Mouse (Mus musculus) C2C12 (cell line): ENCODE results near the gene Kcnk13. TPM values are rescaled to one million over a fixed set of nuclear protein-coding genes. Genes with fewer than 3 reads are reported as not detected.

ENCODE experiments used
- H3K27me3 ChIP-seq: one replicate; pipeline ENCODE4 v1.6.1; 2011; ENCODE audit not compliant: control insufficient read depth, insufficient read depth, insufficient read length
- H3K36me3 ChIP-seq: one replicate; pipeline ENCODE4 v1.6.1; 2011; ENCODE audit not compliant: control insufficient read depth, insufficient read depth
- H3K4me3 ChIP-seq: one replicate; pipeline ENCODE4 v1.5.1; 2011; ENCODE audit warnings: mild to moderate bottlenecking, control low read depth; ENCODE audit not compliant: poor library complexity, insufficient read depth, severe bottlenecking
- H3K79me2 ChIP-seq: one replicate; pipeline ENCODE4 v1.6.1; 2011; ENCODE audit not compliant: control insufficient read depth, insufficient read depth
- H3K79me3 ChIP-seq: one replicate; pipeline ENCODE4 v1.6.1; 2011; ENCODE audit warnings: low read depth, control low read depth
- H3ac ChIP-seq: one replicate; pipeline ENCODE3; 2011; ENCODE audit warnings: low read depth; ENCODE audit not compliant: control insufficient read depth, insufficient read length
- CEBPB ChIP-seq: IDR thresholded peaks from one replicate; pipeline ENCODE4 v1.6.1; 2011; ENCODE audit warnings: low read depth, mild to moderate bottlenecking, control low read depth, moderate library complexity
- CTCF ChIP-seq: IDR thresholded peaks from one replicate; pipeline ENCODE4 v1.5.1; 2011; ENCODE audit not compliant: control insufficient read depth, insufficient read depth, insufficient read length
- FOSL1 ChIP-seq: IDR thresholded peaks from one replicate; pipeline ENCODE4 v1.8.0; 2011; ENCODE audit warnings: mild to moderate bottlenecking, low read length; ENCODE audit not compliant: poor library complexity, insufficient read depth, severe bottlenecking
- MAX ChIP-seq: IDR thresholded peaks from one replicate; pipeline ENCODE4 v1.6.1; 2011; ENCODE audit warnings: mild to moderate bottlenecking, control low read depth
- MYOD1 ChIP-seq: IDR thresholded peaks from one replicate; pipeline ENCODE4 v1.6.1; 2011; ENCODE audit warnings: low read depth; ENCODE audit not compliant: control insufficient read depth, insufficient read length
- MYOG ChIP-seq: IDR thresholded peaks from one replicate; pipeline ENCODE4 v1.6.1; 2011; ENCODE audit not compliant: control insufficient read depth, insufficient read length; ENCODE audit errors: extremely low read depth
- USF1 ChIP-seq: IDR thresholded peaks from one replicate; pipeline ENCODE4 v1.6.1; 2011; ENCODE audit warnings: low read depth, mild to moderate bottlenecking, control low read depth, moderate library complexity
- microRNA-seq: library from miRNA; unstranded; fragments of <30 nt; microRNA quantifications from one replicate; pipeline ENCODE4, GENCODE M21; 2019; ENCODE audit warnings: borderline microRNAs expressed
- polyA plus RNA-seq: library from polyadenylated mRNA; unstranded; fragments of >200 nt; fragmentation: generic; extraction: Trizol; gene quantifications from one replicate; pipeline ENCODE4 v1.2.1, GENCODE M21; 2012; ENCODE audit warnings: missing spikeins

Gene Kcnk13
- polyA plus RNA-seq, 1 experiment = not detected

GRCm38 (mm10) chr12:100101651-100102050, 137.4 kb downstream of the Kcnk13 start:
- no peak overlapping the region for H3K4me3 ChIP-seq
- H3K79me3 ChIP-seq = no peaks in the 10 kb centered on the region
- H3K79me2 ChIP-seq = no peaks in the 10 kb centered on the region
- H3ac ChIP-seq = no peak overlapping the region
- no peaks in the 10 kb centered on the region for H3K36me3 ChIP-seq
- no peak for TF ChIP-seq USF1
- no peak for TF ChIP-seq MAX
- peak; percentile 26 for TF ChIP-seq MYOD1
- TF ChIP-seq MYOG = no peak
- no peak for TF ChIP-seq CTCF
- TF ChIP-seq CEBPB = no peak
- peaks cover 8% of the 10 kb centered on the region for H3K27me3 ChIP-seq

- H3K36me3 ChIP-seq = no peaks in the 10 kb centered on the region
- no peaks in the 10 kb centered on the region for H3K79me2 ChIP-seq
- H3K27me3 ChIP-seq = peaks cover 8% of the 10 kb centered on the region
- H3K79me3 ChIP-seq = no peaks in the 10 kb centered on the region
- no peak for TF ChIP-seq MYOD1
- no peak for TF ChIP-seq CEBPB
- no peak for TF ChIP-seq MYOG
- no peak for TF ChIP-seq USF1
- no peak overlapping the region for H3K4me3 ChIP-seq
- no peak overlapping the region for H3ac ChIP-seq
These were observed 140.2 kb downstream of the Kcnk13 start for GRCm38 (mm10) chr12:100104530-100104929.

- peaks cover 3% of the 10 kb centered on the region for H3K36me3 ChIP-seq
- H3K79me3 ChIP-seq = peaks cover 14% of the 10 kb centered on the region
- no peak overlapping the region for H3ac ChIP-seq
- peaks cover 8% of the 10 kb centered on the region for H3K27me3 ChIP-seq
- TF ChIP-seq MYOD1 (peak; percentile 12), CTCF (peak; percentile 34), FOSL1 (no peak), MAX (peak; percentile 21)
- no peak overlapping the region for H3K4me3 ChIP-seq
- peaks cover 15% of the 10 kb centered on the region for H3K79me2 ChIP-seq
These were observed 142.1 kb downstream of the Kcnk13 start for GRCm38 (mm10) chr12:100106275-100106895.

GRCm38 (mm10) chr12:100107436-100107835, 143.1 kb downstream of the Kcnk13 start:
- no peak overlapping the region for H3ac ChIP-seq
- H3K4me3 ChIP-seq = no peak overlapping the region
- peaks cover 25% of the 10 kb centered on the region for H3K79me2 ChIP-seq
- peaks cover 13% of the 10 kb centered on the region for H3K36me3 ChIP-seq
- TF ChIP-seq MYOG (no peak), MYOD1 (no peak), CTCF (no peak), USF1 (no peak), MAX (no peak), CEBPB (no peak), FOSL1 (no peak)
- peaks cover 21% of the 10 kb centered on the region for H3K79me3 ChIP-seq
- H3K27me3 ChIP-seq = peaks cover 4% of the 10 kb centered on the region

GRCm38 (mm10) chr12:100109986-100110696, 145.8 kb downstream of the Kcnk13 start, which contains the start of gene Psmc1:
Psmc1 (plus strand) TSS chr12:100110154.
- no peaks in the 10 kb centered on the region for H3K27me3 ChIP-seq
- peaks cover 24% of the 10 kb centered on the region for H3K79me3 ChIP-seq
- peaks cover 37% of the 10 kb centered on the region for H3K36me3 ChIP-seq
- TF ChIP-seq USF1 = no peak
- peak; percentile 82 for TF ChIP-seq MAX
- TF ChIP-seq CTCF = no peak
- no peak for TF ChIP-seq CEBPB
- H3ac ChIP-seq = peak within 1 kb of the TSS; percentile 81
- H3K79me2 ChIP-seq = peaks cover 30% of the 10 kb centered on the region
- H3K4me3 ChIP-seq = peak within 1 kb of the TSS; percentile 98

Small RNA genes within 50 kb of the gene (microRNA-seq; reads per million reads assigned to microRNA genes)
- not detected for gene Gm23291

Other genes with a start within 250 kb of the Kcnk13 start
- 4.7 TPM for gene Efcab11, start 80.1 kb upstream of the Kcnk13 start, polyA plus RNA-seq
- gene Tdp1, start 80.0 kb upstream of the Kcnk13 start, polyA plus RNA-seq = 39.5 TPM
- 192 TPM for gene Psmc1, start 145.7 kb downstream of the Kcnk13 start, polyA plus RNA-seq
- gene Nrde2, start 195.2 kb downstream of the Kcnk13 start, polyA plus RNA-seq = 10.2 TPM
- gene Calm1, start 234.9 kb downstream of the Kcnk13 start, polyA plus RNA-seq = 397 TPM